Mouse (Mus musculus) C2C12 (cell line): ENCODE results near the gene Shank3. TPM values are rescaled to one million over a fixed set of nuclear protein-coding genes. Genes with fewer than 3 reads are reported as not detected.
A peak's percentile ranks its signal among the peaks of the same experiment; 100 is the strongest.

Source experiments
- H3K27me3 ChIP-seq: one replicate; pipeline ENCODE4 v1.6.1; 2011; ENCODE audit not compliant: control insufficient read depth, insufficient read depth, insufficient read length
- H3K36me3 ChIP-seq: one replicate; pipeline ENCODE4 v1.6.1; 2011; ENCODE audit not compliant: control insufficient read depth, insufficient read depth
- H3K4me3 ChIP-seq: one replicate; pipeline ENCODE4 v1.5.1; 2011; ENCODE audit warnings: mild to moderate bottlenecking, control low read depth; ENCODE audit not compliant: poor library complexity, insufficient read depth, severe bottlenecking
- H3K79me2 ChIP-seq: one replicate; pipeline ENCODE4 v1.6.1; 2011; ENCODE audit not compliant: control insufficient read depth, insufficient read depth
- H3K79me3 ChIP-seq: one replicate; pipeline ENCODE4 v1.6.1; 2011; ENCODE audit warnings: low read depth, control low read depth
- H3ac ChIP-seq: one replicate; pipeline ENCODE3; 2011; ENCODE audit warnings: low read depth; ENCODE audit not compliant: control insufficient read depth, insufficient read length
- CEBPB ChIP-seq: IDR thresholded peaks from one replicate; pipeline ENCODE4 v1.6.1; 2011; ENCODE audit warnings: low read depth, mild to moderate bottlenecking, control low read depth, moderate library complexity
- CTCF ChIP-seq: IDR thresholded peaks from one replicate; pipeline ENCODE4 v1.5.1; 2011; ENCODE audit not compliant: control insufficient read depth, insufficient read depth, insufficient read length
- FOSL1 ChIP-seq: IDR thresholded peaks from one replicate; pipeline ENCODE4 v1.8.0; 2011; ENCODE audit warnings: mild to moderate bottlenecking, low read length; ENCODE audit not compliant: poor library complexity, insufficient read depth, severe bottlenecking
- MAX ChIP-seq: IDR thresholded peaks from one replicate; pipeline ENCODE4 v1.6.1; 2011; ENCODE audit warnings: mild to moderate bottlenecking, control low read depth
- MYOD1 ChIP-seq: IDR thresholded peaks from one replicate; pipeline ENCODE4 v1.6.1; 2011; ENCODE audit warnings: low read depth; ENCODE audit not compliant: control insufficient read depth, insufficient read length
- MYOG ChIP-seq: IDR thresholded peaks from one replicate; pipeline ENCODE4 v1.6.1; 2011; ENCODE audit not compliant: control insufficient read depth, insufficient read length; ENCODE audit errors: extremely low read depth
- USF1 ChIP-seq: IDR thresholded peaks from one replicate; pipeline ENCODE4 v1.6.1; 2011; ENCODE audit warnings: low read depth, mild to moderate bottlenecking, control low read depth, moderate library complexity
- polyA plus RNA-seq: library from polyadenylated mRNA; unstranded; fragments of >200 nt; fragmentation: generic; extraction: Trizol; gene quantifications from one replicate; pipeline ENCODE4 v1.2.1, GENCODE M21; 2012; ENCODE audit warnings: missing spikeins

Gene Shank3
- polyA plus RNA-seq, 1 experiment, result 4.0 TPM

- Histone ChIP-seq H3K79me3 (no peaks in the 10 kb centered on the region), H3ac (no peak overlapping the region), H3K79me2 (peaks cover 8% of the 10 kb centered on the region), H3K36me3 (no peaks in the 10 kb centered on the region), H3K4me3 (no peak overlapping the region), H3K27me3 (no peaks in the 10 kb centered on the region)
- no peak for TF ChIP-seq CTCF
- no peak for TF ChIP-seq FOSL1
- no peak for TF ChIP-seq USF1
- no peak for TF ChIP-seq CEBPB
- TF ChIP-seq MAX, result no peak
Measured at GRCm38 (mm10) chr15:89585101-89585500, 85.7 kb downstream of the Shank3 start.

DNA sequence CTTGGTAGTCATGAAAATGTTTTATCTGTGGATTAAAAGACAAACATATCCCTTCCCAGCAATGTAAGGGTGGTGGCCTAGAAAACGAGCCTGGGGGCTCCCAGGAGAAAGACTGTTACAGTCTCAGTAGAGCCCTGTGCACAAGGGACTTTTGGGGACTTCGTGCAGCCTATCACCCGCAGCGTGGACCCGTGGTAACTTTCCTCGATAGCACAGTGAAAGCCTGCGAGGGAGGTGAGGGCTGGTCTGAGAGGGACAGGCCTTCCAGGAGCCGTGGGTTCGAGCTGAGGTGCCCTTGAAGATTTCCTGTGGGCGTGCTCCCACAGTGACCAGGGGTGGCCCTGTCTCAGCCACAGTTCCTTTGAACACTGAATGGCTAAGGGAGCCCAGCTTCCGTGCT is 86.2 kb downstream of the Shank3 start:
- Histone ChIP-seq H3K79me3 (no peaks in the 10 kb centered on the region), H3ac (no peak overlapping the region), H3K36me3 (no peaks in the 10 kb centered on the region), H3K79me2 (peaks cover 14% of the 10 kb centered on the region), H3K4me3 (no peak overlapping the region), H3K27me3 (no peaks in the 10 kb centered on the region)
- TF ChIP-seq CEBPB (no peak), USF1 (no peak), FOSL1 (no peak), CTCF (no peak), MAX (no peak), MYOD1 (no peak), MYOG (no peak)

GRCm38 (mm10) chr15:89589146-89589545 is 89.7 kb downstream of the Shank3 start:
- TF ChIP-seq MYOG (no peak), FOSL1 (no peak), CEBPB (no peak), USF1 (no peak)
- Histone ChIP-seq H3ac (no peak overlapping the region), H3K27me3 (no peaks in the 10 kb centered on the region), H3K79me2 (peaks cover 23% of the 10 kb centered on the region), H3K4me3 (no peak overlapping the region), H3K79me3 (no peaks in the 10 kb centered on the region), H3K36me3 (no peaks in the 10 kb centered on the region)

DNA sequence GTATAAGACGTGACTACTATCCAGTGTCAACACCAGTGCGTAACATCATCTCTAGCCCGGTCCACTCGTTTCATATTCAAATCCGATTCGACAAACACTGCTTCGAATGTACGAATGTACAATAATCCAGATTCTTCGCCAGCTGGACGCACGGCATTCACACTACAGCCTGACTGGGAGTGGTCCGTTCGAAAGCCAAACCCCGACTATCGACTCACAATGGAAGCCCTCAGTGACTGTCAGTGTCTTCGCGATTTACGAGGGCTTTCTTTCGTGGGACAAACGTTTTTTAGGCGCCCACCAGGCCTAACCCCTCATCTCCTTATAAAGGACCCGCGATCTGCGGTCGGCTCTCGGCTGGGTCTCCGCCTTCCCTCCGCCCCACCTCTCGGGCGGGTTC is 91.9 kb downstream of the Shank3 start:
- Histone ChIP-seq H3K4me3 (peak overlapping the region; percentile 95), H3K79me3 (no peaks in the 10 kb centered on the region), H3K79me2 (peaks cover 23% of the 10 kb centered on the region), H3K27me3 (peaks cover 4% of the 10 kb centered on the region), H3ac (peak overlapping the region; percentile 58), H3K36me3 (no peaks in the 10 kb centered on the region)
- TF ChIP-seq MAX (no peak), USF1 (no peak), CEBPB (no peak), MYOD1 (no peak), MYOG (no peak), FOSL1 (no peak), CTCF (no peak)

DNA sequence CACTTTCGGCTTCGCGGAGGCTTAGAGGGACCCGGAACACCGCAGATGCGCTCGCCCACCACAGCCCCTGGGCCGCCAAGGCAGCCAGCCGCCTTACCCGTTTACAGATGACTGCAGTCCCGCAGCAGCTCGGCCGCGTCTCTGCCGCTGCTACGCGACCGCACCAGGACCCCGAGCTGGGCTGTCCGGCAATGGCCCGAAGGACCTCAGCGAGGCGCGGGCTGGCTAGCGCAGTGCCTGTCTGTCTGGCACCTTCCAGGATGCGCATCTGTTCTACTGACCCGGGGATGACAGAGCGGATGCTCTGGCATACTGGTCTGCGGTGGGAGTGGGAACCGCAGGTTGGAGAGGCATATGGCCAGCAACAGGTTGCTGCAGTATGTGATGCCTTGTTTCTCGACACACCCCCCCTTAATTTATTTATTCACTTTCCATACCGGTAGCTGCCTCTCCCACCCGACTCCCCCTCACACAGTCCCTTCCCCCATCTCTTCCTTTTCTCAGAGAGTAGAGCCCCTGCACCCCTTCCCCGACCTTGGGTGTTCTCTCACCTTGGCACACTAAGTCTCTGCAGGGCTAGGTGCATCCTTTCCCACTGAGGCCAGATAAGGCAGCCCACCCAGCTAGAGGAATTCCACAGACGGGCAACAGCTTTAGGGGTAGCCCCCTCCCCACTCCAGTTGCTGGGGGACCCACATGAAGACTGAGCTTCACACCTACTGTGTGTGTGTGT is 92.5 kb downstream of the Shank3 start, which contains the start of gene Rabl2:
Rabl2 (minus strand) TSS at position 201 of the 733 bp plus-strand sequence.
- Histone ChIP-seq H3K27me3 (peaks cover 4% of the 10 kb centered on the region), H3K79me3 (no peaks in the 10 kb centered on the region), H3K4me3 (peak within 1 kb of the TSS; percentile 95), H3K36me3 (no peaks in the 10 kb centered on the region), H3ac (peak within 1 kb of the TSS; percentile 58), H3K79me2 (peaks cover 23% of the 10 kb centered on the region)
- TF ChIP-seq MAX (peak; percentile 100), MYOG (no peak), FOSL1 (no peak), CTCF (no peak), CEBPB (no peak), MYOD1 (peak; percentile 55), USF1 (no peak)
